Mouse (Mus musculus) urinary bladder, postnatal 4 days (tissue): ENCODE measurements around the gene Lmln.
"Not testable (repeated sequence)": the region's sequence is repeated elsewhere in the genome, so short reads cannot be mapped to it uniquely, and the experiment has no call there.

Experiments used
- DNase-seq, 2 experiments: peaks; one replicate each; pipeline ENCODE4 v3.0.0; 2021 to 2022; ENCODE audit warnings: low spot score in 2 of 2

The Lmln gene

DNA sequence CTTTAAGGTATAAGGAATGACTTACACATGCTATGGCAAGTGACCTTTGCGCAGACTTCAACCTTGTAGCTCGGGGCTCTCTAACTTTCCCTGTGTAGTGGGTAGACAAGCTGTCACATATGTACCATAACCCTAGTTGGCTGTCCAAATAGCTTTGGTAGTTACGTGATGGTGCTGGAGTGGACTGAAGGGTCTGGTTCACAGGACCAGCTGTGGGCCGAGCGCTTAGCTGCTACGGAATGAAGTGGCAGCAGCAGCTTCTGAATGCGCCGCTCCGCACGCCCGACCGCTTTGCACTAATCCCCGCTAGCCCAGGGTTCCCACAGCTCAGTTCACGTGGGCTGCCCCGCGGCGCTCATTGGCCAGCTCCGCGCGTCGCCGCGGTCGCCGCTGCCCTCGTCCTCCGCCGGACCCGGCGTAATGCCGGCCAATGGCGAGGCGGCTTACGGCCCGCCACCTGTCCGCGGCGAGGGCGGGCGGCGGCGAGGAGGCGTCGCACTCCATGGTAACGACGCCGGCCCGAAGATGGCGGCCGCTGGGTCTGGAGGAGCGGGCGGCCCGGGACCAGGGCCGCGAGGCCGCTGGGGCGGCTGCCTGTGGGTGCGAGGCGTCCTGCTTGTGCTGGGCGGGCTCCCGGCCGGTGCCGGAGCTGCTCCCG is at the start of gene Lmln:
TSS of gene Lmln (plus strand) at position 498 of the 658 bp plus-strand sequence.
- DNase-seq, result peak; percentile 86 to 87

- DNase-seq, result no peak
Measured at GRCm38 (mm10) chr16:33013801-33014200, 48.5 kb upstream of the Lmln start.

GRCm38 (mm10) chr16:33014921-33015320 is 47.4 kb upstream of the Lmln start:
- DNase-seq, result no peak

- DNase-seq, result no peak
Measured at GRCm38 (mm10) chr16:33015396-33015907, 46.9 kb upstream of the Lmln start.

DNA sequence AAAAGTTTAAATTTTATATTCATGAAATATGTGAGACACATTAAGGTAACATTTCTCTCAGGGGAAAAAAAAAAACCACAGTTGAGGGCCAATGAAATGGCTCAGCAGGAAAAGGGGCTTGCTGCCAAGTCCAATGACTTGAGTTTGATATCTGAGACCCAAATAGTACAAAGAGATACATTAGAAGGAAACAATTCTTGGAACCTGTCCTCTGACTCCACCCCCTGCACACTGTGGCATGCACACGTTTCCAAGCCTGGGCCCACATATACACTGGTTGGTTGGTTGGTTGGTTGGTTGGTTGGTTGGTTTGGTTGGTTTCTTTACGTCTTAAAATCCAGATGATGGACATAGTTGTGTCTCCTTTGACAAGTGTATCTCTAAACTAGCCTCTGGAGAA is 46.3 kb upstream of the Lmln start:
- DNase-seq, result no peak

GRCm38 (mm10) chr16:33017677-33018349 is 44.5 kb upstream of the Lmln start:
- no peak for DNase-seq

GRCm38 (mm10) chr16:33019117-33019770 is 43.1 kb upstream of the Lmln start:
- DNase-seq, result no peak

GRCm38 (mm10) chr16:33021381-33021780 is 40.9 kb upstream of the Lmln start:
- no peak for DNase-seq

GRCm38 (mm10) chr16:33023750-33024149 is 38.6 kb upstream of the Lmln start:
- DNase-seq, result peak; percentile 64 to 89

- no peak for DNase-seq
Measured at GRCm38 (mm10) chr16:33024456-33025104, 37.7 kb upstream of the Lmln start.

- no peak for DNase-seq
Measured at GRCm38 (mm10) chr16:33026357-33026756, 36.0 kb upstream of the Lmln start.

DNA sequence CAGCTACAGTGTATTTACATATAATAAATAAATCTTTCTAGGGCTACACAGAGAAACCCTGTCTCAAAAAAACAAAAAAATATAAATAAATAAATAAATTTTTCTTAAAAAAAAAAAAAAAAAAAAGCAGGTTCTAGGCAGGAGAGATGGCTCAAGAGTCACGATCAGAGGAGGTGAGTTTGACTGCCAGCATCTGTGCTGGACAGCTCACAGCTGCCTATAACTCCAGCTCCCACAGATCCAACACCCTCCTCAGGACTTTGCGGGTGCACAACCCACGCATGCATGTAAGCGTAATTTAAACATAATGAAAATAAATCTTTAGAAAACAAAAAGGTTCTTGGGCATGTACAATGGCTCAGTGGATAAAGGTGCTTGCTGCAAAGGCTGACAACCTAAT is 26.3 kb upstream of the Lmln start:
- DNase-seq, result no peak

DNA sequence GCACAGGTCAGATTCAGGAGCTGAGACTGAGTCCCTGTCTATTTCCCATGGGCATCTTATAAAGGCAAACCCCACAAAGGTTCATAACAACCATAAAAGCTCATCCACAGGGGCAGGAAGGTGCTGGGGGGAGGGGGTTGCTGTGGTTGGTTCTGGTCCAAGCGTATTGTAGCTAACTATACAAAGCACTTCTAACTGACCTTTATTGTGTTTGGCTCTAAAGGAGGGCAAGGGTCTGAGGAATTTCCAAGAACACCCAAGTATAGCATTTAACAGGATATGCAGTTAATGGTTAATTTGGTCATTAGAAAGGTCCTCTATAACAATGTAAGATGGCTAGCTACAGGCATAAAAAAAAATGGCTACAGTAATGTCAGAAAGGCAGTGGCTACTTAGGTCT is 19.6 kb upstream of the Lmln start:
- DNase-seq, result no peak

DNA sequence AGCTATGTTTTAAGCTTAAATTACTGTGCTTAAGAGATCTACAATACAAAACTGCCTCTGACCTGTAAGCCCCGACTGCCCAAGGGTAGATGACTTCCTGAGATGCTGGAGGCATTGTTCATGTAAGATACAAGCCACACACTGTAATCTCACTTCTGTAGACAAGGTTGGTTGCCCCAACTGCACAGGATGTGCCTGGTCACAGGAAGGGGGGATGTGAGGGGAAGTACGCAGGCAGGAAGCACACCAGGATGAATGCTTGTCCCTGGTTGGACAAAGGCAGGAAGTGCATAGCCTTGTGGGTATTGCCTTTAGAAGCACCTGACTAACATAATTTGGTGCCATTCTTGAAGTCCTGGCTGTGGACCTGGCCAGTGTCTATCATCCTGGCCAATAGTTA is 19.1 kb upstream of the Lmln start:
- DNase-seq, result no peak

- no peak for DNase-seq
Measured at GRCm38 (mm10) chr16:33048004-33048403, 14.3 kb upstream of the Lmln start.

DNA sequence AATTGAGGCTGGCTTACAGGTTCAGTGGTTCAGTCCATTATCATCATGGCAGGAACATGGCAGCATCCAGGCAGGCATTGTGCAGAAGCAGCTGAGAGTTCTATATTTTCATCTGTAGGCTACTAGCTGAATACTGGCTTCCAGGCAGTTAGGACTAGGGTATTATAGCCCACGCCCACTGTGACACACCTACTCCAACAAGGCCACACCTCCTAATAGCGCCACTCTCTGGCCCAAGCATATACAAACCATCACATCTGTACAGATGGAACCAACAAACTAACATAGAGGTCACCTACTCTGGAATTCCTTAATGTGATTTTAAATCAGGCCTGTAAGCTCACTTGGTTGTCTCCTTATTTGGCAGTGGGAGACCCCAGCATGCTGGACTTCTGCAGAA is 13.6 kb upstream of the Lmln start:
- no peak for DNase-seq

- no peak for DNase-seq
Measured at GRCm38 (mm10) chr16:33049809-33050208, 12.5 kb upstream of the Lmln start.

GRCm38 (mm10) chr16:33053141-33053540 is 9.2 kb upstream of the Lmln start:
- no peak for DNase-seq

GRCm38 (mm10) chr16:33054927-33055326 is 7.4 kb upstream of the Lmln start:
- not testable (repeated sequence) for DNase-seq

GRCm38 (mm10) chr16:33055655-33056054 is 6.7 kb upstream of the Lmln start:
- DNase-seq, result no peak

DNA sequence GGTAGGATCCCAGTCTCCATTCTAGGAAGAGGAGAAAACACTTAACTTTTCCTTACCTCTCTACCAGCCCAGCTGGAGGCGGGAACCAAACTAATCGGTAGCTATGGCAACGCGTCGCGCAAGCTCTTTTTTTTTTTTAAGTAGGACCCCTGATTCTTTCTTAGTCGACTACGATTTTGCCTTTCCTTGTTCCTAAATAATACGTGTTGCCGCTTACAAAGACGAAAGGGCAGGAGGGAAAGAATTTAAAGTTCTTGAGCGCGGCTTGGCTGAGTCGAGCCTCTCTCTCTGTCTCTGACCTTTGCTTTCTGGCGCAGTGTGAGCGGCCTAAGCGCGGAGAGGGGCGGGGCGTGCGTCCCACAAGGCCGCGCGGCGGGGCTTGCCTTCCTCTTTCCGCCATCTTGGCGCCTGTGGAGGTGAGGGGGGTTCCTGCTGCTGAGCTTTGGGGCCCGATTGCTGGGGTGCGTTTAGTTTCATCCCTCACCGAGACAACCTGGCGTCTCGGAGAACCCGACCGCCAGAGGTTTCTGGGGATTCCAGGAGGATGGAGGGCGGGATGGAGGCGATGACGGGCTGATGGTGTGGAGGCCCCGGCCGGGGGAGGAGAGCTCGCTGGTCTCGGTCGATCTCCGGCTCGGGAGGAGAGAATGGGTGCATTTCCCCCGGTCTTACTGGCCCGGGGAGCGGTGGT is 6.1 kb upstream of the Lmln start, which contains the start of the genes Iqcg and Rpl35a:
TSS of gene Iqcg (minus strand) at position 124 of the 691 bp plus-strand sequence.
TSS of gene Rpl35a (plus strand) at position 359 of the 691 bp plus-strand sequence.
- peak; percentile 84 to 85 for DNase-seq
